Mouse (Mus musculus) cerebellum, postnatal 4 days (tissue): ENCODE measurements at regions not wholly inside any gene's neighbourhood (a gene's known extent, or its start where the extent isn't known, plus 50 kb on each side); places are given as distances from the start of the nearest gene placed in this dataset.
A peak's percentile ranks its signal among the peaks of the same experiment; 100 is the strongest.

ENCODE experiments used
- DNase-seq, 2 experiments: peaks; one replicate each; pipeline ENCODE4 v3.0.0; 2022; ENCODE audit warnings: low spot score in 2 of 2, mixed read lengths in 1 of 2

GRCm38 (mm10) chr6:51178799-51179398 is 253.6 kb upstream of the Nfe2l3 start:
- DNase-seq = no peak

GRCm38 (mm10) chr6:51179741-51180537 is 252.5 kb upstream of the Nfe2l3 start:
- DNase-seq = no peak

GRCm38 (mm10) chr6:51180881-51181875 is 251.3 kb upstream of the Nfe2l3 start:
- no peak for DNase-seq

- DNase-seq = no peak
These were observed 250.6 kb upstream of the Nfe2l3 start for GRCm38 (mm10) chr6:51181905-51182304.

GRCm38 (mm10) chr6:51182771-51183284 is 249.6 kb upstream of the Nfe2l3 start:
- DNase-seq = no peak

- no peak for DNase-seq
These were observed 248.7 kb upstream of the Nfe2l3 start for GRCm38 (mm10) chr6:51183576-51184420.

- no peak for DNase-seq
These were observed 248.0 kb upstream of the Nfe2l3 start for GRCm38 (mm10) chr6:51184500-51184899.

GRCm38 (mm10) chr6:51185201-51185600 is 247.3 kb upstream of the Nfe2l3 start:
- no peak for DNase-seq

GRCm38 (mm10) chr6:51189173-51189572 is 243.3 kb upstream of the Nfe2l3 start:
- DNase-seq = no peak

GRCm38 (mm10) chr6:51192826-51193225 is 239.6 kb upstream of the Nfe2l3 start:
- DNase-seq = no peak

- DNase-seq = no peak
These were observed 239.1 kb upstream of the Nfe2l3 start for GRCm38 (mm10) chr6:51193356-51193755.

GRCm38 (mm10) chr6:51196391-51196790 is 236.1 kb upstream of the Nfe2l3 start:
- DNase-seq = no peak

GRCm38 (mm10) chr6:51197000-51197774 is 235.3 kb upstream of the Nfe2l3 start:
- DNase-seq = no peak

- no peak for DNase-seq
These were observed 232.3 kb upstream of the Nfe2l3 start for GRCm38 (mm10) chr6:51200207-51200606.

GRCm38 (mm10) chr6:51200837-51201236 is 231.6 kb upstream of the Nfe2l3 start:
- DNase-seq = no peak

GRCm38 (mm10) chr6:51204306-51204705 is 228.2 kb upstream of the Nfe2l3 start:
- no peak for DNase-seq

GRCm38 (mm10) chr6:51205411-51205810 is 227.1 kb upstream of the Nfe2l3 start:
- no peak for DNase-seq

GRCm38 (mm10) chr6:51206712-51207505 is 225.6 kb upstream of the Nfe2l3 start:
- peak; percentile 42 to 75 for DNase-seq
